Mouse (Mus musculus): ENCODE measurements around the gene H2-T23.
"Not testable (repeated sequence)": the region's sequence is repeated elsewhere in the genome, so short reads cannot be mapped to it uniquely, and the experiment has no call there.

The H2-T23 gene

GRCm38 (mm10) chr17:36032351-36032875, at the start of gene H2-T23:
H2-T23 (minus strand) TSS chr17:36032855.
- DNase-seq = peak; percentile 29 to 32

GRCm38 (mm10) chr17:36081901-36082300, 49.2 kb upstream of the H2-T23 start:
- DNase-seq = not testable (repeated sequence)

- DNase-seq = peak; percentile 93 to 96
Observed at GRCm38 (mm10) chr17:36060829-36061228, 28.2 kb upstream of the H2-T23 start.

- not testable (repeated sequence) for DNase-seq
Observed at GRCm38 (mm10) chr17:36058362-36058761, 25.7 kb upstream of the H2-T23 start, which contains the start of gene Gm11127. Gm11127 (minus strand) TSS chr17:36058371.

GRCm38 (mm10) chr17:36057927-36058326, 25.3 kb upstream of the H2-T23 start:
- not testable (repeated sequence) for DNase-seq

- no peak for DNase-seq
Observed at GRCm38 (mm10) chr17:36043286-36043685, 10.6 kb upstream of the H2-T23 start.

DNA sequence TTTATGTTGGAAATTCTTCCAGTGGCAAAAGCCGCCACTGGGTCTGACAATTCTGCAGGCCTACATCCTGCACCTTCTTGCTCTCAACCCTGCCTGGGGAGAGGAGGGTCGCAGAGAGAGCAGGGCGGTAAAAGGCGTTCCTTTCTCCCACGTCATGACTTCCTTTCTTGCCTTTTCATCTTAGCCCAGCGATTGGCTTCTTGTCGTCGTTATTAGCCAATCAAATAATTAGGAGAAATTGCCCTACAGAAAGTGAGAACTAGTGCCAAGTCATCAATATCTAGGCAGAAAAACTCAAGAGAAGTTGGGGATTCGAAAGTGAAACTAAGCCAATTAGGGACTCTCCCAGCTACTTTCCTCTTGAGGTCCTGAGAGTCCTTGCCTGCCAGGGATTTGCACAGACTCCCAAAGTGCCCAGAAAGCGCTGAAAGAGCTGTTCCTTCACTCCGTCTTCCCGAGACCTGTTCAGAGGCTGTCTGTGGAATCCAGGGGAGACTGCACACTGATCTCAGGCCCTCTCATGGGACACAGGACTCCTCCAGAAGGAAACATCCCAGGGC, 10.0 kb upstream of the H2-T23 start, which contains the start of the genes H2-T22 and Gm6034:
H2-T22 (minus strand) TSS at position 138 of the 560 bp plus-strand sequence.
Gm6034 (plus strand) TSS at position 352 of the 560 bp plus-strand sequence.
- peak; percentile 75 to 78 for DNase-seq

GRCm38 (mm10) chr17:36042055-36042454, 9.4 kb upstream of the H2-T23 start:
- peak; percentile 23 to 34 for DNase-seq

- not testable (repeated sequence) for DNase-seq
Observed at GRCm38 (mm10) chr17:36040604-36041003, 7.9 kb upstream of the H2-T23 start.

GRCm38 (mm10) chr17:36036126-36036525, 3.5 kb upstream of the H2-T23 start:
- DNase-seq = not testable (repeated sequence)

- DNase-seq = peak; percentile 76
Observed at GRCm38 (mm10) chr17:36035010-36035638, 2.5 kb upstream of the H2-T23 start.

DNA sequence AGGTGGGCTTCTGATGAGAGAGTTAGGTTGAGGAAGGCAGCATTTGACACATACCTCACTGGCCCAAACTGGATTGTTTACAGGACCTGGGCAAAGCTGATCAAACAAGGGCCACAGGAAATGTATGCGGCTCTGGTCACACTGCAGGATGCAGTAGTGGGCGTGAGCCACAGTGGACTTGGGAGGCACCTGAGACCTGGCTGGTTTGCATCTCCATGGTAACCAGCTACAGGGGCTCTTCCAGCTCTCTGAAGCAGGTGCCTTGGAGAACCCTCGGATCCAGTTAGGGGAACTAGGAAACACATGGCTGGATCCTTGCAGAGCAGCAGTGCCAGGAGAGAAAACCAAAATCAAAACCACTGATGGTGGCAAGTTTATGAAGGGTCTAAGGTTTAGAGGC, 1.9 kb upstream of the H2-T23 start:
- DNase-seq = not testable (repeated sequence)

- peak; percentile 46 to 55 for DNase-seq
Observed at GRCm38 (mm10) chr17:36031583-36032331, 898 bp downstream of the H2-T23 start.

DNA sequence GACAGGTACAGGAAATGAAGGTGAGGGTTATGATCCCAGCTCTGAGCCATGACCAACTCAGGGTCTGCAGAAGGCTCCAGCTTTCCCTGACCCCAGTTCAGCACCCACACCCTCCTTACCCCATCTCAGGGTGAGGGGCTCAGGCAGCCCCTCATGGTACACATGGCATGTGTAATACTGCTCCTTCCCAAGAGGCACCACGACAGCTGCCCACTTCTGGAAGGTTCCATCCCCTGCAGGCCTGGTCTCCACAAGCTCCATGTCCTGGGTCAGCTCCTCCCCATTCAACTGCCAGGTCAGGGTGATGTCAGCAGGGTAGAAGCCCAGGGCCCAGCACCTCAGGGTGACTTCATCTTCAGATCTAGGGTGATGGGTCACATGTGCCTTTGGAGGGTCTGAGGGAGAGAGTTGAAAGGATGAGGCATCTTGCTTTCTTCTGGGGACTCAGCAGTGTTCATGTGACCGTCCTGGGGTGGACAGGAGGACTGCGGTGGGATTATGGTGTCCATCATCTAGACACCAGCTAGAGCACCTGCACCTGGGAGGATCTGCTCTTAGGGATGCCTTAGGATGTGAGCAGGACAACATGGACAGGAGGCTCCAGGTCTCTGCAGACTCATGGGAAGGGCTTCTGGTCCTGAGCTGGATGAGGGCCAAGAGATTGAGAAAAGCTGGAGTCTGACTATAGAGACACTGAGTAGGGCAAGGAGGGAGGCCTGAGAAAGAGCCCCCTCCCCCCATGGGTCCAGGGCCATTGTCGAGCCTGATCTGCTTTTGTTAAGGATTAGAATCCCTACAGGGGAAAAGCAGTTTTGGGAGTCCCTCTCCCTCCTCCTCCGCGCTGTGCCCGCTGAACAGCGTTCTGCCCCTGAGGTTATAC, 1.7 kb downstream of the H2-T23 start:
- peak in 1 of 2 experiments; percentile 52 for DNase-seq

- not testable (repeated sequence) for DNase-seq
Observed at GRCm38 (mm10) chr17:36030046-36030702, 2.5 kb downstream of the H2-T23 start.

DNA sequence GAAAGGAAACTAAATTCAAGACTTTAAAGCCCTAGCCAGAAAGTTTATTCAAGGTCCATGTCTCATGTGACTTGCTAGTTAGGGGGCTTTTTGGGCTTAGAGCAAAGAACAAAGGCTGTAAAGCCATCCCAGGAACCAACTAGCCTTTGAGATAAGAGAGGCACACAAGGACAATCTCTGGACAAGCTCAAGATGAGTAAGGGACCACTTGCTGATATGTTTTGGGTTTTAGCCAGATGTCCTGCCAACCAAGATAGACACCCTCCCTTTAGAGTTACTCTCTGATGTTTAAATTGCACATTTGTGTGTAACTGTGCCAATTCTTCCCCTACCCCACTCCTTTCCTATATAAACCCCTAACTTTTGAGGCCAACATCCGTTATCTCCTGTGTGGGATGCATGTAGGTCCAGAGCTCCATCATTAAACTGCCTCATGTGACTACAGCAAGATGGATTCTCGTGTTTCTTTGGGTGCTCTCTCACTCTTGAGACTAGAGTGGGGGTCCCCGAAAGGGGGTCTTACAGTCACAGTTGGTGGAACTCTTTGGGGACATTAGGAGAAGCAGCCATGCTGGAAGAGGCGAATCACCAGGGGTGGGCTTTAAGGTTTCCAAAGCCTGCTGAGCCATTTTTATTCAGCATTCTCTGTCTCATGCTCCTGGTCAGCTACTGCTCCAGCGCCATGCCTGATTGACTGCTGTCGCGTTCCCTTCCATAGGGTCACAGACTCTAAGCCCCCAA, 3.6 kb downstream of the H2-T23 start:
- no peak for DNase-seq

DNA sequence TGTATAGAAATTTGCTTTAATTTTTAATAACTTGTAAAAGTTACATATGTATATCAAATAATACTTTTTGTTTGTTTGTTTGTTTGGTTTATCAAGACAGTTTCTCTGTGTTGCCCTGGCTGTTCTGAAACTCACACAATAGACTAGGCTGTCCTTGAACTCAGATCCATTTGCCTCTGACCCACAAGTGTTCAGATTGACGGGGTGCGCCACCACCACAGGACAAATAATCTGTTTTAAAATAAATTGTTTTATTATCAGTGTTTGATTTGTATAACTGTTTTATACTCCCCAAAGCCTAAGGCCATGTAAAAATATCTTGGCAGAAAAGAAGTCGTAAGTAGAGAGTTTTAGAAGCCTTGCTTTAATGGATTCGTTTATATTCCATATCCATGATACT, 5.0 kb downstream of the H2-T23 start:
- DNase-seq = no peak

DNA sequence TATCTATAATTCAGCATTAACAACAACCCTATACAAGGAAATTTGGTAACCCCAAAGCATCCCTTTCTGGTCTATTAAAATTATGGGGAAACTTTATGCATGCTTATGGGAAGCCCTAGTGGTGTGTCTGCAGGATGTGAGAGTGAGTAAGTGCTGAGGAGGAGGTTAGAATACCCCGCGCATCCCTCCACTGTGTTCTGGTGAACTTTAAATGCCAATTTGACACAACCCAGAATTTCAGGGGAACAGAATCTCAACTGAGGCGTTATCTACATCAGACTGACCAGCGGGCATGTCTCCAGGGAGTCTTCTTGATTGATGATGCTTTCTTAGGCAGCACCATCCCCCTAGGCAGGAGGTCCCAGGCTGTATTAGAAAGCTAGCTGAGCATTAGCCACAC, 6.8 kb downstream of the H2-T23 start:
- no peak for DNase-seq

DNA sequence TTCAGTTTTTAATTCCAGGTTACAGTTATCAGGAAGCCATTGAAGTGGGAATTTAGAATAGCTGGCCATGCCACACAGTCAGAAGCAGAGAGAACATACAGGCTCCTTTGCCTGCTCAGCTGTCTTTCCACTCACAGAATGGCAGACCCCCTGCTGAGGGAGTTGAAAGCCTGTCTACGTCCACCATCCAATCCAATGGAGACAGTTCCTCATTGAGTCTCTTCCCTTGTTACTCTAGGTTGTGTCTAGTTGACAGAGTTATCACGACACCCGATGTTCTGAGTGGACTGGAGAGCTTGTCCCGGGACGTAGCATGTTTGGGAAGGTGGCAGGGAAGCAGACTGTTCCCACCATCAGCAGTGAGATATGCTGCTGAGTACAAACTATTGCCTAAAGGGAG, 7.5 kb downstream of the H2-T23 start:
- peak in 1 of 2 experiments; percentile 20 for DNase-seq

GRCm38 (mm10) chr17:36023710-36024654, 8.7 kb downstream of the H2-T23 start:
- DNase-seq = no peak

Data from cerebellum, postnatal 10 days (tissue).